Mouse (Mus musculus): Measurements from ENCODE around the gene 2010111I01Rik. TPM values are rescaled to one million over a fixed set of nuclear protein-coding genes. Genes with fewer than 3 reads are reported as not detected.

Gene 2010111I01Rik
- polyA plus RNA-seq, 1 experiment: 144 TPM

- no peak overlapping the region for H3K4me3 ChIP-seq
- no peak for TF ChIP-seq CEBPB (IDR thresholded peaks at IDR 0.05; ENCODE audit: insufficient read depth, poor library complexity, severe bottlenecking)
- TF ChIP-seq MYOD1 (IDR thresholded peaks at IDR 0.05; ENCODE audit: control insufficient read depth in 1 of 3, insufficient read length in 2 of 3, low read depth in 2 of 3): no peak
- TF ChIP-seq TCF3 (IDR thresholded peaks at IDR 0.05; ENCODE audit: insufficient read length, low read depth): no peak
- no peak for TF ChIP-seq POLR2A (IDR thresholded peaks at IDR 0.05; ENCODE audit: insufficient read length, low read depth)
- TF ChIP-seq SRF (IDR thresholded peaks at IDR 0.05; ENCODE audit: control insufficient read depth, insufficient read length, low read depth): no peak
- TF ChIP-seq REST (IDR thresholded peaks at IDR 0.05; ENCODE audit: insufficient read depth, insufficient read length): no peak
- TF ChIP-seq POLR2AphosphoS2 (IDR thresholded peaks at IDR 0.05; ENCODE audit: insufficient read length, low read depth): no peak
- TF ChIP-seq E2F4 (IDR thresholded peaks at IDR 0.05; ENCODE audit: insufficient read depth): no peak
- no peak for TF ChIP-seq USF1 (IDR thresholded peaks at IDR 0.05; ENCODE audit: low read depth)
- no peak for TF ChIP-seq MAX (IDR thresholded peaks at IDR 0.05; ENCODE audit: low read depth)
- H3ac ChIP-seq (ENCODE audit: control insufficient read depth, insufficient read length): no peak overlapping the region
- H3K79me2 ChIP-seq (ENCODE audit: control insufficient read depth, insufficient read depth): no peaks in the 10 kb centered on the region
- peaks cover 3% of the 10 kb centered on the region for H3K36me3 ChIP-seq (ENCODE audit: control insufficient read depth, insufficient read depth)
- no peak overlapping the region for H3K4me2 ChIP-seq (ENCODE audit: low read depth)
- H3K27me3 ChIP-seq (ENCODE audit: control insufficient read depth, insufficient read depth, insufficient read length): no peaks in the 10 kb centered on the region
These were observed 209.7 kb downstream of the 2010111I01Rik start for GRCm38 (mm10) chr13:63174252-63175020.

GRCm38 (mm10) chr13:63176131-63176530 is 211.4 kb downstream of the 2010111I01Rik start:
- H3K79me2 ChIP-seq (ENCODE audit: control insufficient read depth, insufficient read depth): no peaks in the 10 kb centered on the region
- no peak overlapping the region for H3ac ChIP-seq (ENCODE audit: control insufficient read depth, insufficient read length)
- TF ChIP-seq TCF12 (IDR thresholded peaks at IDR 0.05; ENCODE audit: insufficient read depth, poor library complexity, severe bottlenecking) (no peak), TCF3 (IDR thresholded peaks at IDR 0.05; ENCODE audit: insufficient read length, low read depth) (no peak), CEBPB (IDR thresholded peaks at IDR 0.05; ENCODE audit: insufficient read depth, poor library complexity, severe bottlenecking) (no peak), MAX (IDR thresholded peaks at IDR 0.05; ENCODE audit: low read depth) (no peak), MYOG (IDR thresholded peaks at IDR 0.05; ENCODE audit: control insufficient read depth in 1 of 3, insufficient read depth in 1 of 3, insufficient read length in 2 of 3, low read depth in 2 of 3) (no peak), MYOD1 (IDR thresholded peaks at IDR 0.05; ENCODE audit: control insufficient read depth in 1 of 3, insufficient read length in 2 of 3, low read depth in 2 of 3) (no peak), USF1 (IDR thresholded peaks at IDR 0.05; ENCODE audit: low read depth) (no peak), POLR2AphosphoS2 (IDR thresholded peaks at IDR 0.05; ENCODE audit: insufficient read length, low read depth) (no peak), REST (IDR thresholded peaks at IDR 0.05; ENCODE audit: insufficient read depth, insufficient read length) (no peak), POLR2A (IDR thresholded peaks at IDR 0.05; ENCODE audit: insufficient read length, low read depth) (no peak), E2F4 (IDR thresholded peaks at IDR 0.05; ENCODE audit: insufficient read depth) (no peak), SRF (IDR thresholded peaks at IDR 0.05; ENCODE audit: control insufficient read depth, insufficient read length, low read depth) (no peak)
- peaks cover 3% of the 10 kb centered on the region for H3K36me3 ChIP-seq (ENCODE audit: control insufficient read depth, insufficient read depth)
- no peaks in the 10 kb centered on the region for H3K27me3 ChIP-seq (ENCODE audit: control insufficient read depth, insufficient read depth, insufficient read length)
- H3K4me2 ChIP-seq (ENCODE audit: low read depth): no peak overlapping the region
- H3K4me3 ChIP-seq: no peak overlapping the region

- no peaks in the 10 kb centered on the region for H3K27me3 ChIP-seq (ENCODE audit: control insufficient read depth, insufficient read depth, insufficient read length)
- TF ChIP-seq USF1 (IDR thresholded peaks at IDR 0.05; ENCODE audit: low read depth) (no peak), REST (IDR thresholded peaks at IDR 0.05; ENCODE audit: insufficient read depth, insufficient read length) (no peak), SRF (IDR thresholded peaks at IDR 0.05; ENCODE audit: control insufficient read depth, insufficient read length, low read depth) (no peak), MYOG (IDR thresholded peaks at IDR 0.05; ENCODE audit: control insufficient read depth in 1 of 3, insufficient read depth in 1 of 3, insufficient read length in 2 of 3, low read depth in 2 of 3) (no peak), TCF3 (IDR thresholded peaks at IDR 0.05; ENCODE audit: insufficient read length, low read depth) (no peak), E2F4 (IDR thresholded peaks at IDR 0.05; ENCODE audit: insufficient read depth) (no peak), MYOD1 (IDR thresholded peaks at IDR 0.05; ENCODE audit: control insufficient read depth in 1 of 3, insufficient read length in 2 of 3, low read depth in 2 of 3) (no peak), MAX (IDR thresholded peaks at IDR 0.05; ENCODE audit: low read depth) (no peak), TCF12 (IDR thresholded peaks at IDR 0.05; ENCODE audit: insufficient read depth, poor library complexity, severe bottlenecking) (no peak), POLR2A (IDR thresholded peaks at IDR 0.05; ENCODE audit: insufficient read length, low read depth) (no peak), CEBPB (IDR thresholded peaks at IDR 0.05; ENCODE audit: insufficient read depth, poor library complexity, severe bottlenecking) (no peak), POLR2AphosphoS2 (IDR thresholded peaks at IDR 0.05; ENCODE audit: insufficient read length, low read depth) (no peak)
- no peak overlapping the region for H3K4me2 ChIP-seq (ENCODE audit: low read depth)
- no peak overlapping the region for H3ac ChIP-seq (ENCODE audit: control insufficient read depth, insufficient read length)
- peaks cover 3% of the 10 kb centered on the region for H3K36me3 ChIP-seq (ENCODE audit: control insufficient read depth, insufficient read depth)
- no peak overlapping the region for H3K4me3 ChIP-seq
- no peaks in the 10 kb centered on the region for H3K79me2 ChIP-seq (ENCODE audit: control insufficient read depth, insufficient read depth)
These were observed 212.5 kb downstream of the 2010111I01Rik start for GRCm38 (mm10) chr13:63177232-63177631.

GRCm38 (mm10) chr13:63180641-63181235 is 216.0 kb downstream of the 2010111I01Rik start:
- Histone ChIP-seq H3K4me2 (ENCODE audit: low read depth) (no peak overlapping the region), H3K36me3 (ENCODE audit: control insufficient read depth, insufficient read depth) (no peaks in the 10 kb centered on the region), H3K27me3 (ENCODE audit: control insufficient read depth, insufficient read depth, insufficient read length) (no peaks in the 10 kb centered on the region), H3K79me2 (ENCODE audit: control insufficient read depth, insufficient read depth) (no peaks in the 10 kb centered on the region), H3K4me3 (no peak overlapping the region), H3ac (ENCODE audit: control insufficient read depth, insufficient read length) (no peak overlapping the region)
- no peak for TF ChIP-seq MYOD1 (IDR thresholded peaks at IDR 0.05; ENCODE audit: control insufficient read depth in 1 of 3, insufficient read length in 2 of 3, low read depth in 2 of 3)
- no peak for TF ChIP-seq TCF12 (IDR thresholded peaks at IDR 0.05; ENCODE audit: insufficient read depth, poor library complexity, severe bottlenecking)
- TF ChIP-seq MAX (IDR thresholded peaks at IDR 0.05; ENCODE audit: low read depth): no peak
- TF ChIP-seq TCF3 (IDR thresholded peaks at IDR 0.05; ENCODE audit: insufficient read length, low read depth): no peak
- TF ChIP-seq MYOG (IDR thresholded peaks at IDR 0.05; ENCODE audit: control insufficient read depth in 1 of 3, insufficient read depth in 1 of 3, insufficient read length in 2 of 3, low read depth in 2 of 3): no peak
- TF ChIP-seq POLR2AphosphoS2 (IDR thresholded peaks at IDR 0.05; ENCODE audit: insufficient read length, low read depth): no peak
- TF ChIP-seq REST (IDR thresholded peaks at IDR 0.05; ENCODE audit: insufficient read depth, insufficient read length): no peak
- no peak for TF ChIP-seq POLR2A (IDR thresholded peaks at IDR 0.05; ENCODE audit: insufficient read length, low read depth)
- TF ChIP-seq SRF (IDR thresholded peaks at IDR 0.05; ENCODE audit: control insufficient read depth, insufficient read length, low read depth): no peak
- TF ChIP-seq E2F4 (IDR thresholded peaks at IDR 0.05; ENCODE audit: insufficient read depth): no peak
- TF ChIP-seq CEBPB (IDR thresholded peaks at IDR 0.05; ENCODE audit: insufficient read depth, poor library complexity, severe bottlenecking): no peak
- TF ChIP-seq USF1 (IDR thresholded peaks at IDR 0.05; ENCODE audit: low read depth): no peak
